In the genomic region with DNA sequence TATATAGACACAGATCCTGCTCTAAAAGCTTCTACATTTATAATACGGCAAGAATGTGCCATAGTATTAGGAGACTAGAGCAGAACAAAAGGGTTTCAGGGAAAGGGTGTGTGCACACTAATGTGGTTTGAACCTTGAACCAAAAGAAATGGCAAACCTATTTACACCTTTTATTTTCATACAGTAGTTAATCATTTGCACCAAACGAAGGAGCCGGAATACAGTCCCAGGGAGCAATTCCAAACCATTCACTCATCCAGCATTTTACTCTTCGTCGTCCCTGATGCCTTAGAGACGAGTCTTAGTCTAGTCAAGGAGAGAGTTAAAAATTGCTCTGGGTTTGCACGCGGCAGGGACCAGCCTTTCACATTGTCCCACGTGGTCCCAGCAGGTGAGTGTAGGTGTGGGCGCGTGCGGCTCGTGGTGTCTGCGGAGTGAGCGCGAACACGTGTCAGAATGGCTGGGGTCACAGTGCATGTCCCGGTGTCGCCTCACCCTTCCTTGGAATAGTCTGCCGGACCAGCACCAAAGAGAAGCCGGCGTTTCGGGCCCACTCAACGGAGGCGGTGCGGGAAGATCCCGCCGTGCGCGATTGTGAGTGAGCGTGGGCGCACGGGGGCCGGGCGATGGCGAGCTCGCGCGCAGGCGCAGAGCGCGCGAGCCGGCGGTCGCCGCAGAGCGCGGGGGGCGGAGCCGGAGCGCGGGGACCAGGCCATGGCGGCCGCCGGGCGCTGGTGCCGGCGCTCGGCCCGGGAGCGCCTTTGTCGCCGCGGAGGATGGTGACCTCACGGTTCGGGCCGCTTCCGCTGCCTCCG, we compare ENCODE assay signal across 8 mouse cellular contexts. TPM values are rescaled to one million over a fixed set of nuclear protein-coding genes. Genes with fewer than 3 reads are reported as not detected.
DNase-seq lines count a peak whose midpoint lies in the region; ATAC-seq and TF ChIP-seq lines count a peak whose summit lies in the region.

A gene (plus strand): TSS at position 684 of the 815 bp plus-strand sequence.

- H3K4me2 ChIP-seq in embryonic facial prominence, embryonic 12.5 days (replicated peaks): peak within 1 kb of the TSS; percentile 82
- H3K4me2 ChIP-seq in limb, embryonic 11.5 days (ENCODE audit: low read depth, severe bottlenecking): peak within 1 kb of the TSS; percentile 74
- peak within 1 kb of the TSS; percentile 82 for H3K4me2 ChIP-seq in midbrain, embryonic 13.5 days (replicated peaks)

- no peaks in the 10 kb centered on the region for H3K9me3 ChIP-seq in embryonic facial prominence, embryonic 12.5 days
- no peaks in the 10 kb centered on the region for H3K9me3 ChIP-seq in limb, embryonic 11.5 days (ENCODE audit: control insufficient read depth, low read length)
- no peaks in the 10 kb centered on the region for H3K9me3 ChIP-seq in midbrain, embryonic 13.5 days

- H3K27me3 ChIP-seq in embryonic facial prominence, embryonic 12.5 days: no peaks in the 10 kb centered on the region
- H3K27me3 ChIP-seq in kidney, adult 2 months (replicated peaks; ENCODE audit: control insufficient read depth, insufficient read depth, low read length): no peaks in the 10 kb centered on the region
- no peaks in the 10 kb centered on the region for H3K27me3 ChIP-seq in limb, embryonic 11.5 days (ENCODE audit: control insufficient read depth, insufficient read depth, low read length)
- no peaks in the 10 kb centered on the region for H3K27me3 ChIP-seq in midbrain, embryonic 13.5 days
- H3K27me3 ChIP-seq in spleen, adult 2 months (ENCODE audit: control insufficient read depth, insufficient read depth, low read length): no peaks in the 10 kb centered on the region

- H3K4me3 ChIP-seq in embryonic facial prominence, embryonic 12.5 days: peak within 1 kb of the TSS; percentile 97
- H3K4me3 ChIP-seq in kidney, adult 2 months (ENCODE audit: insufficient read depth, low read depth, low read length): peak within 1 kb of the TSS; percentile 64
- H3K4me3 ChIP-seq in limb, embryonic 11.5 days (ENCODE audit: low read depth, low read length): peak within 1 kb of the TSS; percentile 96
- peak within 1 kb of the TSS; percentile 91 for H3K4me3 ChIP-seq in midbrain, embryonic 13.5 days (replicated peaks)
- peak within 1 kb of the TSS; percentile 94 for H3K4me3 ChIP-seq in spleen, adult 2 months (ENCODE audit: extremely low read depth, insufficient read depth, insufficient read length)

- DNase-seq in urinary bladder, adult 18-20 months (ENCODE audit: low spot score in 2 of 2): peak; percentile 51 to 73
- no peak for DNase-seq in urinary bladder, postnatal 10 days (ENCODE audit: low spot score)
- DNase-seq in heart, adult 18-20 months: peak; percentile 81
- peak; percentile 83 for DNase-seq in kidney, adult 2 months
- peak; percentile 69 for DNase-seq in limb, embryonic 11.5 days (ENCODE audit: low spot score)
- peak in 1 of 2 experiments; percentile 69 for DNase-seq in spleen, adult 2 months (ENCODE audit: low read depth in 1 of 2, low spot score in 2 of 2)

- TF ChIP-seq CTCF in kidney, adult 2 months (conservative IDR thresholded peaks at IDR 0.05; ENCODE audit: insufficient read depth, insufficient read length, low read depth, low read length): no peak
- TF ChIP-seq CTCF in spleen, adult 2 months (IDR thresholded peaks at IDR 0.05; ENCODE audit: extremely low read depth, insufficient read depth, insufficient read length, insufficient replicate concordance): no peak

- under 1% methylated on average over 70 of the region's 70 CpGs for WGBS in embryonic facial prominence, embryonic 12.5 days
- 1% methylated on average over 67 of the region's 70 CpGs for WGBS in kidney, adult 2 months
- 1% methylated on average over 67 of the region's 70 CpGs for WGBS in limb, embryonic 11.5 days
- WGBS in midbrain, embryonic 13.5 days: under 1% methylated on average over 52 of the region's 70 CpGs
- WGBS in spleen, adult 2 months: 1% methylated on average over 68 of the region's 70 CpGs

- H3K36me3 ChIP-seq in embryonic facial prominence, embryonic 12.5 days: 0 out of 2 replicates have a peak, but pooled peaks cover 4% of the 10 kb centered on the region
- no peaks in the 10 kb centered on the region for H3K36me3 ChIP-seq in kidney, adult 2 months (ENCODE audit: control insufficient read depth, insufficient read depth, low read length)
- H3K36me3 ChIP-seq in limb, embryonic 11.5 days (ENCODE audit: control insufficient read depth, insufficient read depth, low read length): no peaks in the 10 kb centered on the region
- H3K36me3 ChIP-seq in midbrain, embryonic 13.5 days: no peaks in the 10 kb centered on the region
- H3K36me3 ChIP-seq in spleen, adult 2 months (ENCODE audit: control insufficient read depth, insufficient read depth, low read length): peaks cover 3% of the 10 kb centered on the region; the same call in 1 of the 2 replicates

- H3K4me1 ChIP-seq in embryonic facial prominence, embryonic 12.5 days: peaks cover 11% of the 10 kb centered on the region; the same call in 1 of the 2 replicates
- H3K4me1 ChIP-seq in kidney, adult 2 months (ENCODE audit: control insufficient read depth, insufficient read depth, low read length): peaks cover 8% of the 10 kb centered on the region; the same call in 1 of the 2 replicates
- H3K4me1 ChIP-seq in limb, embryonic 11.5 days (ENCODE audit: control insufficient read depth, insufficient read depth, low read length): 0 out of 2 replicates have a peak, but pooled peaks cover 4% of the 10 kb centered on the region
- peaks cover 32% of the 10 kb centered on the region for H3K4me1 ChIP-seq in midbrain, embryonic 13.5 days (replicated peaks)
- peaks cover 9% of the 10 kb centered on the region for H3K4me1 ChIP-seq in spleen, adult 2 months (ENCODE audit: control insufficient read depth, insufficient read depth, insufficient read length)

- peak within 1 kb of the TSS; percentile 94 for H3K9ac ChIP-seq in embryonic facial prominence, embryonic 12.5 days
- peak within 1 kb of the TSS; percentile 96 for H3K9ac ChIP-seq in limb, embryonic 11.5 days (ENCODE audit: low read length)
- H3K9ac ChIP-seq in midbrain, embryonic 13.5 days (replicated peaks): peak within 1 kb of the TSS; percentile 97

- peak; percentile 82 for ATAC-seq in embryonic facial prominence, embryonic 12.5 days (ENCODE audit: insufficient number of reproducible peaks, insufficient read depth, low FRiP score, low TSS enrichment)
- ATAC-seq in limb, embryonic 11.5 days (ENCODE audit: insufficient number of reproducible peaks, low FRiP score, low TSS enrichment, low read depth): peak; percentile 85; the same call in 1 of the 2 replicates
- ATAC-seq in midbrain, embryonic 13.5 days: peak; percentile 85

- TF ChIP-seq POLR2A in kidney, adult 2 months (IDR thresholded peaks at IDR 0.05; ENCODE audit: low read depth, low read length): no peak
- TF ChIP-seq POLR2A in spleen, adult 2 months (IDR thresholded peaks at IDR 0.05; ENCODE audit: low read depth, low read length): peak; percentile 52

- peak within 1 kb of the TSS; percentile 92 for H3K27ac ChIP-seq in embryonic facial prominence, embryonic 12.5 days
- H3K27ac ChIP-seq in kidney, adult 2 months (ENCODE audit: insufficient read depth, low read depth, low read length): peak within 1 kb of the TSS; percentile 78
- peak within 1 kb of the TSS; percentile 91 for H3K27ac ChIP-seq in limb, embryonic 11.5 days (replicated peaks; ENCODE audit: low read depth, low read length)
- peak within 1 kb of the TSS; percentile 96 for H3K27ac ChIP-seq in midbrain, embryonic 13.5 days
- H3K27ac ChIP-seq in spleen, adult 2 months (ENCODE audit: insufficient read depth, low read length): peak within 1 kb of the TSS; percentile 97

RNA-seq across cellular contexts. Expression of the gene that starts here (rescaled TPM):
- 98.4 and 100 TPM in 2 replicates for polyA plus RNA-seq in embryonic facial prominence, embryonic 12.5 days (2016; fragmentation: Nextera tagmentation; extraction: Ambion mirVana)
- total RNA-seq in heart, adult 18-20 months (2021): 10 to 100 TPM; 13.5 to 14.1 TPM
- polyA plus RNA-seq in kidney, adult 2 months (2012; rRNA removed): 62.1 and 68.7 TPM in 2 replicates
- polyA plus RNA-seq in limb, embryonic 11.5 days (2014; fragmentation: Nextera tagmentation; extraction: Ambion mirVana): 95.3 and 96.1 TPM in 2 replicates
- polyA plus RNA-seq in midbrain, embryonic 13.5 days (2015; fragmentation: Nextera tagmentation; extraction: Ambion mirVana): 114 and 127 TPM in 2 replicates
- polyA plus RNA-seq in spleen, adult 2 months (2012; rRNA removed): 65.5 and 191 TPM in 2 replicates
